Mouse (Mus musculus) E14TG2a.4 (cell line): ENCODE results near the gene Thsd4.

Experiments
- CTCF ChIP-seq: conservative IDR thresholded peaks from 2 replicates; pipeline ENCODE4 v1.5.1; 2014; ENCODE audit warnings: low read length
- NANOG ChIP-seq: IDR thresholded peaks from 2 replicates; pipeline ENCODE4 v1.6.1; 2014; ENCODE audit warnings: borderline replicate concordance, low read length, mixed read lengths

- TF ChIP-seq CTCF (no peak), NANOG (no peak)
Measured at GRCm38 (mm10) chr9:59947271-59947670, 574.6 kb downstream of the Thsd4 start.
